Mouse (Mus musculus) forebrain, embryonic 15.5 days (tissue): ENCODE measurements around the gene Cds2. TPM values are rescaled to one million over a fixed set of nuclear protein-coding genes. Genes with fewer than 3 reads are reported as not detected.

Experiments used
- ATAC-seq: fragments of 200-750 bp; cut with Nextera tagmentation; replicated peaks from 2 replicates; pipeline ENCODE4 v1.8.0; 2017; ENCODE audit warnings: mild to moderate bottlenecking, moderate TSS enrichment, moderate library complexity
- H3K27ac ChIP-seq: fragments of 300-500 bp; sonication (generic); replicated peaks from 2 replicates; pipeline ENCODE4 v1.5.1; 2015; ENCODE audit warnings: mild to moderate bottlenecking, inconsistent platforms
- H3K27me3 ChIP-seq: fragments of 300-500 bp; sonication (generic); 2 replicates; pipeline ENCODE4 v1.6.1; 2015; ENCODE audit warnings: inconsistent platforms
- H3K36me3 ChIP-seq: fragments of 300-500 bp; sonication (generic); 2 replicates; pipeline ENCODE4 v1.6.1; 2015; ENCODE audit warnings: mild to moderate bottlenecking, inconsistent platforms
- H3K4me1 ChIP-seq: fragments of 300-500 bp; sonication (generic); 2 replicates; pipeline ENCODE4 v1.6.1; 2015; ENCODE audit warnings: inconsistent platforms
- H3K4me2 ChIP-seq: fragments of 300-500 bp; sonication (generic); replicated peaks from 2 replicates; pipeline ENCODE4 v1.6.1; 2015; ENCODE audit warnings: mild to moderate bottlenecking, inconsistent platforms
- H3K4me3 ChIP-seq: fragments of 300-500 bp; sonication (generic); 2 replicates; pipeline ENCODE4 v1.5.1; 2015; ENCODE audit warnings: mild to moderate bottlenecking, inconsistent platforms
- H3K9ac ChIP-seq: fragments of 300-500 bp; sonication (generic); replicated peaks from 2 replicates; pipeline ENCODE4 v1.6.1; 2015; ENCODE audit warnings: mild to moderate bottlenecking, inconsistent platforms
- H3K9me3 ChIP-seq: fragments of 300-500 bp; sonication (generic); 2 replicates; pipeline ENCODE4 v1.6.1; 2016; ENCODE audit warnings: inconsistent platforms
- WGBS: fragments of 180-500 bp; shearing (Covaris S2); methylation state at CpG from one replicate; pipeline ENCODE4 v1.1.7; 2015; ENCODE audit warnings: mixed read lengths; 5-methylcytosine and 5-hydroxymethylcytosine counted together
- polyA plus RNA-seq: library from polyadenylated mRNA; unstranded; fragments of >200 nt; fragmentation: Nextera tagmentation; extraction: Ambion mirVana; gene quantifications from 2 replicates; pipeline ENCODE4 v1.2.1, GENCODE M21; 2015

The Cds2 gene
- polyA plus RNA-seq, 1 experiment from 2014 or later = 25.7 TPM

- Histone ChIP-seq H3K9me3 (no peaks in the 10 kb centered on the region), H3K36me3 (no peaks in the 10 kb centered on the region), H3K4me2 (no peak overlapping the region), H3K27me3 (no peaks in the 10 kb centered on the region), H3K27ac (no peak overlapping the region), H3K4me3 (no peak overlapping the region), H3K4me1 (no peaks in the 10 kb centered on the region), H3K9ac (no peak overlapping the region)
- no peak for ATAC-seq
- 84% methylated on average over 3 of the region's 3 CpGs for WGBS
Measured at GRCm38 (mm10) chr2:132341293-132341692, 78.3 kb downstream of the Cds2 start.

DNA sequence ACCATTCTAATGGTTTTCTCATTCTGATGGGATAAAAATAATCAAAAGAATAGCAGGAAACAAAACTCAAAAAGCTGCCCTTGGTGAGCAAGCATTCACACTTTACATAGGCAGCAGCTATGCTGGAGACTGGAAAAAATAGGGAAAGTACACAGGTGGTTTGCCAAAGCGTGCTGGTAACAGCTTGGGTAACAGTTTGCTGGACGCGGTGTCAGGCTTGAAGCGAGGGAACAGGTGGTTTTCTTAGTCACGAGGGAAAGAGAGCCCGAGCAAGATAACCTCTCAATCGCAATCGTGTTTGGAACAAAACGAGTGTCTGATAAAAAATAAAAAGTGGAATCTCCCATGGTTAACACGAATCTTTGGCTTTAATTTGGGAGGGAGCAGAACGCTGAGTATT lies 80.9 kb downstream of the Cds2 start:
- H3K36me3 ChIP-seq = no peaks in the 10 kb centered on the region
- no peak for ATAC-seq
- no peaks in the 10 kb centered on the region for H3K4me1 ChIP-seq
- no peak overlapping the region for H3K4me2 ChIP-seq
- 82% methylated on average over 11 of the region's 11 CpGs for WGBS
- no peak overlapping the region for H3K4me3 ChIP-seq
- H3K27ac ChIP-seq = no peak overlapping the region
- no peaks in the 10 kb centered on the region for H3K27me3 ChIP-seq
- no peaks in the 10 kb centered on the region for H3K9me3 ChIP-seq
- H3K9ac ChIP-seq = no peak overlapping the region

Other genes with a start within 250 kb of the Cds2 start
- gene Rassf2, start 232.9 kb upstream of the Cds2 start, polyA plus RNA-seq = 26.2 and 26.8 TPM in 2 replicates
- gene Slc23a2, start 118.0 kb upstream of the Cds2 start, polyA plus RNA-seq = 27.6 and 30.2 TPM in 2 replicates
- 47.1 and 47.2 TPM in 2 replicates for gene Tmem230, start 15.3 kb upstream of the Cds2 start, polyA plus RNA-seq
- 190 and 193 TPM in 2 replicates for gene Pcna, start 9.8 kb upstream of the Cds2 start, polyA plus RNA-seq
- gene Prokr2, start 122.3 kb downstream of the Cds2 start, polyA plus RNA-seq = 5.0 and 5.1 TPM in 2 replicates